Mouse (Mus musculus): ENCODE data around the gene Aste1. TPM values are rescaled to one million over a fixed set of nuclear protein-coding genes. Genes with fewer than 3 reads are reported as not detected.

Gene Aste1
- polyA plus RNA-seq, 1 experiment from 2014 or later = 10.8 TPM

DNA sequence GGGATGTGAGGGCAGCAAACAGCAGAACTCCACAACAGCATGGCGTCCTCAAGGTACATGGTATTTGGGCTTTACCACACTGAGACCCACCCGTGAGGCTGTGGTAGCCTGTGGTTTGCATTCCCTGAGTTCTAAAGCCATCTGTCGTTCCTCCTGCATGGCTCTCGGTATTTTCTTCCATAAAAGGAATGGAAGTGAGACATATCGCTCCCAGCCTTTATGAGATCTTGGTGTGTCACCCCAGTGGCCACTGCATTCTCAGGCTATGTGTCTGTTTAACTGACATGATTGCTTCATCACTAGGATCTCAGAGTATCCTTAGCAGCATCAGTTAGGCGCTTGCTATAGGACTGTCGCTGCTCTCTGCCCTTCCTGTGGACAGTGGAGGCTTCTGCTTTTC, 18.8 kb upstream of the Aste1 start:
- Histone ChIP-seq H3K4me3 (ENCODE audit: low read depth, low read length) (no peak overlapping the region), H3K36me3 (ENCODE audit: control insufficient read depth, insufficient read depth, low read length) (no peaks in the 10 kb centered on the region), H3K4me2 (no peak overlapping the region), H3K27me3 (replicated peaks; ENCODE audit: control insufficient read depth, insufficient read depth, low read length) (no peaks in the 10 kb centered on the region), H3K27ac (ENCODE audit: low read depth, low read length) (no peak overlapping the region), H3K9me3 (ENCODE audit: control insufficient read depth, low read length) (no peaks in the 10 kb centered on the region), H3K9ac (ENCODE audit: low read depth, low read length) (no peak overlapping the region), H3K4me1 (replicated peaks; ENCODE audit: control insufficient read depth, insufficient read depth, low read length) (no peaks in the 10 kb centered on the region)
- ATAC-seq (replicated peaks; ENCODE audit: low FRiP score) (no peak), DNase-seq (ENCODE audit: low spot score) (no peak)
- 69% methylated on average over 7 of the region's 7 CpGs for WGBS

DNA sequence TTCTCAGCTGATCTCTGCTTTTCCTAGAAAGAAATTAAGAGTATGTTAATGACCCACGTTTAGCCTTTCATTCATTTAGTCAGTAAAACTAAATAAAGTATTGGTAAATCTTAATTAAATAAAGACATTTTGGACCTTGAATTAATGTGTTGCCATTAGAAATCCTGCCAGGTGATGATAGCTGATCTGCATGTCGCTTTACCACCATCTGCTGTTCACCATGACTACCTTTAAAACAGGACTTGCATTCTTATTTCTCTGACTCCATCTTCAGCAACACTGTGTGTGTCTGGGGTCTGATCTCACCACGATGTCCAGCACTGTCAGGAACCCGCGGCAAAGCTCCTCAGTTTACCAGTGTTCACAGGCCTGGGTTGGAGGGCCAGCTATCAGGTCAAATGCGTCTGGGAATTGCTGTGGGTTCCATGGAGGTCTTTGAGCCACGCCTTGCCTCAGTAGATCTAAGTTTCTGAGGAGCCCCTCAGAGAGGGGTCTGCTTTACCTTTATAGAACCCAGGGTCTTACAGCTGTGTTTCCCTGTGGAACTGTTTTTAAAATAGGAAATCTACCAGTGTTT, 18.1 kb upstream of the Aste1 start:
- DNase-seq (ENCODE audit: low spot score) = no peak
- Histone ChIP-seq H3K4me1 (replicated peaks; ENCODE audit: control insufficient read depth, insufficient read depth, low read length) (no peaks in the 10 kb centered on the region), H3K9me3 (ENCODE audit: control insufficient read depth, low read length) (no peaks in the 10 kb centered on the region), H3K4me3 (ENCODE audit: low read depth, low read length) (no peak overlapping the region), H3K36me3 (ENCODE audit: control insufficient read depth, insufficient read depth, low read length) (no peaks in the 10 kb centered on the region), H3K4me2 (no peak overlapping the region), H3K27me3 (replicated peaks; ENCODE audit: control insufficient read depth, insufficient read depth, low read length) (no peaks in the 10 kb centered on the region), H3K9ac (ENCODE audit: low read depth, low read length) (no peak overlapping the region), H3K27ac (ENCODE audit: low read depth, low read length) (no peak overlapping the region)
- ATAC-seq (replicated peaks; ENCODE audit: low FRiP score) = no peak
- 67% methylated on average over 7 of the region's 7 CpGs for WGBS

DNA sequence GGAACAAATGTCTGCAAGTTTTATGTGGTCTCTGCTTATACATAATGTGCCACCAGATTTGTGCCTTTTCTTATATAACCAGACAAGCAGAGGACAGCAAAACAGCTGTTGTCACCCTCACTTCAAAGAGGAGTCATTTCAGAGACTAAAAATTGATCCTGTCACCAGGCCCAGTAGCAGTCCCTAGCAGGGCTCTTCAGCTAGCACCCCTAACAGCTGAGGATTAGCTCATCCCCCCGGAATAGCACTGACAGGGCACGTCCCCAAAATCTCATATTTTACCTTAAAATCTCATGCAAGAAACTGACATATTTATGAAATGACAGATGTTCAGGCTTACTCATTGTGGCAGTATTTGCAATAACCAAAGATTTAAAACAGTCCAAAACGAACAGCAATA, 17.6 kb upstream of the Aste1 start:
- 66% methylated on average over 3 of the region's 3 CpGs for WGBS
- ATAC-seq (replicated peaks; ENCODE audit: low FRiP score) (no peak), DNase-seq (ENCODE audit: low spot score) (no peak)
- no peaks in the 10 kb centered on the region for H3K27me3 ChIP-seq (replicated peaks; ENCODE audit: control insufficient read depth, insufficient read depth, low read length)
- no peaks in the 10 kb centered on the region for H3K9me3 ChIP-seq (ENCODE audit: control insufficient read depth, low read length)
- no peak overlapping the region for H3K4me3 ChIP-seq (ENCODE audit: low read depth, low read length)
- no peak overlapping the region for H3K27ac ChIP-seq (ENCODE audit: low read depth, low read length)
- H3K36me3 ChIP-seq (ENCODE audit: control insufficient read depth, insufficient read depth, low read length) = no peaks in the 10 kb centered on the region
- no peak overlapping the region for H3K4me2 ChIP-seq
- no peaks in the 10 kb centered on the region for H3K4me1 ChIP-seq (replicated peaks; ENCODE audit: control insufficient read depth, insufficient read depth, low read length)
- H3K9ac ChIP-seq (ENCODE audit: low read depth, low read length) = no peak overlapping the region

DNA sequence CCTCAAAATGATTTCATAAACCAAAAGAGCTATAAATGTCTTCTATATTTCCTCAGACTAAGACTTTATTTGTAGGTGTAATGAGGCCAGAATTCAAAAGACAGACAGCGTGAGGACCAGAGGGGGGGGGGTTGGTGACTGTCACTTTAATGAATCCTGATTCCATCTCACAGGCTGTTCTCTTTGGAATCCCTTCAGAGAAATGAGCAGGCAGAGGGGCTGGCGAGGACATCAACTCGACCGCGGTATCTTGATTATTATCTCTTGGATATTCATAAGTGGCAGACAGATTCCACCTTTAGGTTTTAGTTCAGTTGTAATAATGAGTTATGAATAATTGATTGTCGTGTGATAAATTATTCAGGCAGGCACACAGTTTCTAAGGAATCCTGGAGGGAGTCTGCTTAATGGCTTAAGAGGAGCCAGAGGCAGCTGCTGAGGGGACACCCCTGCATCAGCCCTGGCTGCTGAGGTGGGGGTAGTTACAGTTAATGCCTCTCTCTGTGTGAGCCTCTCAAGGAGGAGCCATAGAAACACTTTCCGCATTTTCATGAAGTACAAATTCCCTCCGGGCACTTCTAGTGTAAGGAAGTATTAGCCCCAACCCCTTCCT, 15.6 kb upstream of the Aste1 start:
- ATAC-seq (replicated peaks; ENCODE audit: low FRiP score) = no peak
- no peaks in the 10 kb centered on the region for H3K9me3 ChIP-seq (ENCODE audit: control insufficient read depth, low read length)
- H3K4me2 ChIP-seq = no peak overlapping the region
- H3K27ac ChIP-seq (ENCODE audit: low read depth, low read length) = no peak overlapping the region
- no peak for DNase-seq (ENCODE audit: low spot score)
- no peaks in the 10 kb centered on the region for H3K4me1 ChIP-seq (replicated peaks; ENCODE audit: control insufficient read depth, insufficient read depth, low read length)
- H3K27me3 ChIP-seq (replicated peaks; ENCODE audit: control insufficient read depth, insufficient read depth, low read length) = no peaks in the 10 kb centered on the region
- WGBS = 79% methylated on average over 8 of the region's 8 CpGs
- no peak overlapping the region for H3K4me3 ChIP-seq (ENCODE audit: low read depth, low read length)
- no peaks in the 10 kb centered on the region for H3K36me3 ChIP-seq (ENCODE audit: control insufficient read depth, insufficient read depth, low read length)
- no peak overlapping the region for H3K9ac ChIP-seq (ENCODE audit: low read depth, low read length)

DNA sequence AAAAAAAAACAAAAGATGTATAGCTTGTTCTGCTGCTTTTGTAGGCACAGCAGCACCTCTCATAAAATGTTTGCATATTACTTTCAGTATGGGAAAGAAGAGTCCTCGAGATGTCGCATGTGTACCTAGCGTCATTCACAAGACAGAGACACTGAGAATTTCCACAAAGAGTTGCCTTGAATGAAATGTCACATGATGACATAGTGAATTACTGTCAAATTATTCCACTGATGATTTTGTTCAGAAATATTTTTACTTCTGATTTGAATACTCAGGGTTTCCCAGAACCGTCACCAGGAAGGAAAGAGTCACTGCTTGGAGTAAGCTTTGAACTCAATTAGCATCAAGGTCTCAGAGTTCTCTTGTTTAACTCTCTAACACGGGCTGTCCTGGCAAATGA, 7.8 kb upstream of the Aste1 start:
- no peaks in the 10 kb centered on the region for H3K36me3 ChIP-seq (ENCODE audit: control insufficient read depth, insufficient read depth, low read length)
- no peak for ATAC-seq (replicated peaks; ENCODE audit: low FRiP score)
- H3K4me2 ChIP-seq = no peak overlapping the region
- H3K9me3 ChIP-seq (ENCODE audit: control insufficient read depth, low read length) = no peaks in the 10 kb centered on the region
- no peak overlapping the region for H3K27ac ChIP-seq (ENCODE audit: low read depth, low read length)
- WGBS = 76% methylated on average over 5 of the region's 5 CpGs
- no peak for DNase-seq (ENCODE audit: low spot score)
- no peak overlapping the region for H3K4me3 ChIP-seq (ENCODE audit: low read depth, low read length)
- H3K9ac ChIP-seq (ENCODE audit: low read depth, low read length) = no peak overlapping the region
- H3K27me3 ChIP-seq (replicated peaks; ENCODE audit: control insufficient read depth, insufficient read depth, low read length) = no peaks in the 10 kb centered on the region
- H3K4me1 ChIP-seq (replicated peaks; ENCODE audit: control insufficient read depth, insufficient read depth, low read length) = no peaks in the 10 kb centered on the region

DNA sequence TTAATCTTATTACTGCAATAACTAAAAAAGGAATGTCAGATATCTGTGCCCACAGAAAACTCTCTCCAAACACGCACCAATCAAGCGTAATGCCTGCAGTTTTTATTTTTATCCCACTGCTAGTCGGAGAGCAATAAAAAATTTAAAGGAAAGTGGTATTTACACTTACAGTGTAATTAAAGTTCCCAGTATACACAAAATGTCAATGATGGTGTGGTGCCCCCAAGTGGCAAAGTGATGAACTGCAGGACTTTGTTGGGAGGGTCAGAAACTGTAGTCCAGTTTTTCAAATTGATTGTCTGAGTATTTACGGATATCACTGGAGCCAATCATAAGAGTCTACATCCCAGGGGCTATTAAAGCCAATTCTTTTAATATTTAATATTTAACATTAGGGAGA, 5.9 kb upstream of the Aste1 start:
- Histone ChIP-seq H3K9ac (ENCODE audit: low read depth, low read length) (no peak overlapping the region), H3K4me1 (replicated peaks; ENCODE audit: control insufficient read depth, insufficient read depth, low read length) (no peaks in the 10 kb centered on the region), H3K4me2 (no peak overlapping the region), H3K27me3 (replicated peaks; ENCODE audit: control insufficient read depth, insufficient read depth, low read length) (no peaks in the 10 kb centered on the region; the same call in 1 of the 2 replicates), H3K36me3 (ENCODE audit: control insufficient read depth, insufficient read depth, low read length) (no peaks in the 10 kb centered on the region), H3K9me3 (ENCODE audit: control insufficient read depth, low read length) (no peaks in the 10 kb centered on the region), H3K27ac (ENCODE audit: low read depth, low read length) (no peak overlapping the region), H3K4me3 (ENCODE audit: low read depth, low read length) (no peak overlapping the region)
- no peak for ATAC-seq (replicated peaks; ENCODE audit: low FRiP score)
- DNase-seq (ENCODE audit: low spot score) = peak; percentile 39
- 12% methylated on average over 4 of the region's 4 CpGs for WGBS

DNA sequence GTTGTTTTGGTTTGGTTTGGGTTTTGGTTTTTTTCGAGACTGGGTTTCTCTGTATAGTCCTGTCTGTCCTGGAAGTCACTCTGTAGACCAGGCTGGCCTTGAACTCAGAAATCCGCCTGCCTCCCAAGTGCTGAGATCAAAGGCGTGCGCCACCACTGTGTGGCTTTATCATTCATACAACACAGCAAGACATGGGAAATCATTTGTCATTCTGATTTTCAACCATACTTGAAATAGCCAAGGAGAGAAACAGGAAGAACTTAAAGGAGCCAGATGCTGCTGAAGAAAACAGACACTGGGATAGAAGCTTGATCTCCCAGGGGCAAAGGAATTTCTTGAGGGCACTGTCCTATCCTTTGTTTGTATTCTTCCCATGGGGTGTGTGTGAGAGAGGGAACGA, 4.6 kb upstream of the Aste1 start:
- no peak overlapping the region for H3K27ac ChIP-seq (ENCODE audit: low read depth, low read length)
- 70% methylated on average over 4 of the region's 5 CpGs for WGBS
- no peaks in the 10 kb centered on the region for H3K36me3 ChIP-seq (ENCODE audit: control insufficient read depth, insufficient read depth, low read length)
- no peak overlapping the region for H3K4me3 ChIP-seq (ENCODE audit: low read depth, low read length)
- no peaks in the 10 kb centered on the region for H3K9me3 ChIP-seq (ENCODE audit: control insufficient read depth, low read length)
- DNase-seq (ENCODE audit: low spot score) (no peak), ATAC-seq (replicated peaks; ENCODE audit: low FRiP score) (no peak)
- H3K9ac ChIP-seq (ENCODE audit: low read depth, low read length) = no peak overlapping the region
- no peaks in the 10 kb centered on the region; the same call in 1 of the 2 replicates for H3K4me1 ChIP-seq (replicated peaks; ENCODE audit: control insufficient read depth, insufficient read depth, low read length)
- H3K27me3 ChIP-seq (replicated peaks; ENCODE audit: control insufficient read depth, insufficient read depth, low read length) = peaks cover 3% of the 10 kb centered on the region; the same call in 1 of the 2 replicates
- H3K4me2 ChIP-seq = no peak overlapping the region

DNA sequence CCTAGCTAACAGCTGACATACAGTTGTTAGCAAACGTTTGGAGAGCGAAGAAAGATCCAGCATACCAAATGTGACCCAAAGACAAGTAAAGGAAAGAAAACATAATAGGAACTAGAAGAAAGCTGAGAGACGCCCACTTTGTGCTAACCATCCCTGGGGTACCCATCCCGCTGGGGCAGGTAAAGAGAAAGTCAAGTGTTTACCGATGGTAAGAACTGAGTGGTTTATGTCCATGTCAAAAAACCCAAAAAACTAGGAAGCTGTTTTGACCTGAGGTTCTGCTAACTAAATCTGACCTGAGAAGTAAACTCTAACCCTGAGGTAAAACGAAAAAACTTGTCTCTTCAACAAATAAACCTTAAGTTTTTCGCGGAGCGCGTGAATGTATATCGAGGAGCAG, 472 bp upstream of the Aste1 start:
- H3K9ac ChIP-seq (ENCODE audit: low read depth, low read length) = no peak overlapping the region
- peaks cover 3% of the 10 kb centered on the region; the same call in 1 of the 2 replicates for H3K27me3 ChIP-seq (replicated peaks; ENCODE audit: control insufficient read depth, insufficient read depth, low read length)
- WGBS = 15% methylated on average over 11 of the region's 11 CpGs
- H3K36me3 ChIP-seq (ENCODE audit: control insufficient read depth, insufficient read depth, low read length) = no peaks in the 10 kb centered on the region; the same call in 1 of the 2 replicates
- H3K4me3 ChIP-seq (ENCODE audit: low read depth, low read length) = peak overlapping the region; percentile 67
- no peak overlapping the region for H3K27ac ChIP-seq (ENCODE audit: low read depth, low read length)
- peaks cover 5% of the 10 kb centered on the region for H3K4me1 ChIP-seq (replicated peaks; ENCODE audit: control insufficient read depth, insufficient read depth, low read length)
- H3K9me3 ChIP-seq (ENCODE audit: control insufficient read depth, low read length) = no peaks in the 10 kb centered on the region
- DNase-seq (ENCODE audit: low spot score) (no peak), ATAC-seq (replicated peaks; ENCODE audit: low FRiP score) (peak; percentile 17; the same call in 1 of the 2 replicates)
- H3K4me2 ChIP-seq = peak overlapping the region; percentile 86

DNA sequence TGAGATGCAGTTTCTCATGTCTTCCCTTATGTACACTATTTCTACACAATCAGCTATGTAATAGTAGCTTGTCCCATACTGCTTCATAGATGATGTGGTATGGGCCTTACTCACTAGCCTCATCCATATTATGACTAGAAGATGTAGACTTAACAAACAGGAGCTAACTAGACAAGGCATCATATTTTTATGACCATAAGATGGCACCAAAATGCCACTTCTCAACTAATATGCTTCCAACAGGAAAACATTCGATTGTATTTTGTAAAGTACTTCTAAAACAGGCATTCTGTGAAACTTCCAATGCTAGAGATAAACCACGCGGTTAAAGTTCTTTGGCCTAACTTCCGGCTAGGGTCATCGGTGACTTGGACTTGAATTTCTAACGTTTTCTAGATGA, 13.4 kb downstream of the Aste1 start:
- Histone ChIP-seq H3K4me3 (ENCODE audit: low read depth, low read length) (no peak overlapping the region), H3K27me3 (replicated peaks; ENCODE audit: control insufficient read depth, insufficient read depth, low read length) (no peaks in the 10 kb centered on the region), H3K9me3 (ENCODE audit: control insufficient read depth, low read length) (no peaks in the 10 kb centered on the region), H3K9ac (ENCODE audit: low read depth, low read length) (no peak overlapping the region), H3K27ac (ENCODE audit: low read depth, low read length) (no peak overlapping the region), H3K36me3 (ENCODE audit: control insufficient read depth, insufficient read depth, low read length) (no peaks in the 10 kb centered on the region; the same call in 1 of the 2 replicates), H3K4me2 (no peak overlapping the region), H3K4me1 (replicated peaks; ENCODE audit: control insufficient read depth, insufficient read depth, low read length) (no peaks in the 10 kb centered on the region)
- 88% methylated on average over 6 of the region's 6 CpGs for WGBS
- ATAC-seq (replicated peaks; ENCODE audit: low FRiP score) (no peak), DNase-seq (ENCODE audit: low spot score) (no peak)
